Mouse (Mus musculus) urinary bladder, postnatal 4 days (tissue): ENCODE measurements around the gene Tex46.
A peak's percentile ranks its signal among the peaks of the same experiment; 100 is the strongest.

Source experiments
- DNase-seq, 2 experiments: peaks; one replicate each; pipeline ENCODE4 v3.0.0; 2021 to 2022; ENCODE audit warnings: low spot score in 2 of 2

Tex46 gene

GRCm38 (mm10) chr4:136610387-136610856 lies at the start of gene Tex46:
TSS of gene Tex46 (plus strand) at chr4:136610437.
- no peak for DNase-seq

- no peak for DNase-seq
Measured at GRCm38 (mm10) chr4:136562755-136563154, 47.5 kb upstream of the Tex46 start.

- no peak for DNase-seq
Measured at GRCm38 (mm10) chr4:136568629-136569028, 41.6 kb upstream of the Tex46 start.

- DNase-seq, result no peak
Measured at GRCm38 (mm10) chr4:136569998-136570397, 40.2 kb upstream of the Tex46 start.

GRCm38 (mm10) chr4:136581885-136582284 lies 28.4 kb upstream of the Tex46 start:
- no peak for DNase-seq

GRCm38 (mm10) chr4:136587221-136587827 lies 22.9 kb upstream of the Tex46 start:
- no peak for DNase-seq

- DNase-seq, result no peak
Measured at GRCm38 (mm10) chr4:136588003-136588402, 22.2 kb upstream of the Tex46 start.

- DNase-seq, result no peak
Measured at GRCm38 (mm10) chr4:136592111-136592510, 18.1 kb upstream of the Tex46 start.

GRCm38 (mm10) chr4:136594006-136594405 lies 16.2 kb upstream of the Tex46 start:
- no peak for DNase-seq

GRCm38 (mm10) chr4:136595221-136595620 lies 15.0 kb upstream of the Tex46 start:
- no peak for DNase-seq

GRCm38 (mm10) chr4:136598268-136598876 lies 11.9 kb upstream of the Tex46 start:
- no peak for DNase-seq

GRCm38 (mm10) chr4:136599869-136600268 lies 10.4 kb upstream of the Tex46 start:
- DNase-seq, result no peak

- no peak for DNase-seq
Measured at GRCm38 (mm10) chr4:136600536-136600935, 9.7 kb upstream of the Tex46 start.

GRCm38 (mm10) chr4:136601476-136601875 lies 8.8 kb upstream of the Tex46 start:
- peak; percentile 30 to 70 for DNase-seq

GRCm38 (mm10) chr4:136602018-136602554 lies 8.2 kb upstream of the Tex46 start:
- no peak for DNase-seq

- peak; percentile 91 to 95 for DNase-seq
Measured at GRCm38 (mm10) chr4:136602568-136602967, 7.7 kb upstream of the Tex46 start, which contains the start of gene Kdm1a. TSS of gene Kdm1a (minus strand) at chr4:136602723.

- DNase-seq, result no peak
Measured at GRCm38 (mm10) chr4:136605756-136606485, 4.3 kb upstream of the Tex46 start.

GRCm38 (mm10) chr4:136613657-136614056 lies 3.4 kb downstream of the Tex46 start:
- no peak for DNase-seq

GRCm38 (mm10) chr4:136621336-136621735 lies 11.1 kb downstream of the Tex46 start:
- DNase-seq, result no peak

GRCm38 (mm10) chr4:136621956-136622355 lies 11.7 kb downstream of the Tex46 start:
- DNase-seq, result no peak

GRCm38 (mm10) chr4:136622388-136622787 lies 12.2 kb downstream of the Tex46 start, which contains the start of gene Lactbl1:
TSS of gene Lactbl1 (plus strand) at chr4:136622621.
- DNase-seq, result no peak

GRCm38 (mm10) chr4:136626590-136626989 lies 16.4 kb downstream of the Tex46 start:
- no peak for DNase-seq
